Mouse (Mus musculus) testis, adult 2 months (tissue): ENCODE data around the gene Lipi.

Experiments used
- CTCF ChIP-seq: fragments of 200-500 bp; IDR thresholded peaks from 2 replicates; pipeline ENCODE4 v1.5.1; 2012; ENCODE audit warnings: low read depth, mild to moderate bottlenecking, inconsistent platforms, low read length, moderate library complexity; ENCODE audit not compliant: control insufficient read depth, insufficient read depth, insufficient replicate concordance
- POLR2A ChIP-seq: fragments of 200-500 bp; IDR thresholded peaks from 2 replicates; pipeline ENCODE4 v1.6.1; 2012; ENCODE audit warnings: low read depth, mild to moderate bottlenecking, inconsistent platforms, low read length, moderate library complexity; ENCODE audit not compliant: control insufficient read depth

GRCm38 (mm10) chr16:75592671-75593500 is 7.0 kb upstream of the Lipi start, which contains the start of gene Rbm11:
- TF ChIP-seq CTCF = no peak
- TF ChIP-seq POLR2A = peak; percentile 44; the same call in 1 of the 2 replicates
